Comparison of ENCODE assay signal across 18 mouse cellular contexts in genomic region chr5:97001571-97001970, GRCm38 (mm10). TPM values are rescaled to one million over a fixed set of nuclear protein-coding genes. Genes with fewer than 3 reads are reported as not detected.
A peak's percentile ranks its signal among the peaks of the same experiment; 100 is the strongest.
DNase-seq lines count a peak whose midpoint lies in the region; ATAC-seq lines count a peak whose summit lies in the region.
"Had no signal": no experiment of that assay in that cellular context is flagged by ENCODE, and none has a peak within 500 bp of the region (broad histone marks: within the 10 kb centered on the region; RNA-seq: fewer than 3 reads in every experiment).

No protein-coding gene starts in this region.

- H3K27ac ChIP-seq in heart, embryonic 13.5 days (replicated peaks): no peak overlapping the region
- no peak overlapping the region for H3K27ac ChIP-seq in limb, embryonic 10.5 days
- H3K27ac ChIP-seq: limb, embryonic 15.5 days; midbrain, embryonic 15.5 days had no signal

- H3K9me3 ChIP-seq in heart, embryonic 13.5 days: no peaks in the 10 kb centered on the region
- H3K9me3 ChIP-seq in limb, embryonic 10.5 days (replicated peaks): no peaks in the 10 kb centered on the region
- H3K9me3 ChIP-seq: limb, embryonic 15.5 days; midbrain, embryonic 15.5 days had no signal

- 84% methylated on average over 5 of the region's 5 CpGs for WGBS in heart, embryonic 13.5 days
- WGBS in limb, embryonic 10.5 days: 96% methylated on average over 5 of the region's 5 CpGs

- H3K4me1 ChIP-seq in heart, embryonic 13.5 days: peaks cover 51% of the 10 kb centered on the region
- peaks cover 29% of the 10 kb centered on the region for H3K4me1 ChIP-seq in limb, embryonic 10.5 days

- no peak for DNase-seq in heart, adult 18-20 months
- DNase-seq in spleen, adult 12 weeks (ENCODE audit: low spot score): peak; percentile 0
- DNase-seq in spleen, postnatal 36 days (ENCODE audit: low spot score in 2 of 2): no peak
- DNase-seq in limb, embryonic 10.5 days (ENCODE audit: low spot score): peak; percentile 15
- no peak for DNase-seq in T-cell, adult 2 months (ENCODE audit: low spot score)
- DNase-seq: adrenal gland, postnatal 25 days; cerebellum, adult 9-10 months; embryo, embryonic 11 days; gastrocnemius, postnatal 25 days; heart, postnatal 4 days; kidney, postnatal 10 days; layer of hippocampus, adult 9-11 months had no signal

- ATAC-seq in heart, embryonic 13.5 days (ENCODE audit: extremely low read depth, insufficient number of reproducible peaks, low FRiP score, low TSS enrichment): no peak
- no peak for ATAC-seq in frontal cortex, adult (ENCODE audit: low TSS enrichment)
- ATAC-seq: forebrain, embryonic 16.5 days; inflammation-experienced regulatory T-cells, adult 6 months; midbrain, embryonic 15.5 days had no signal

- H3K4me3 ChIP-seq in heart, embryonic 13.5 days: 0 out of 2 replicates have a peak overlapping the region, but pooled peaks have one; percentile 13
- H3K4me3 ChIP-seq in limb, embryonic 10.5 days: no peak overlapping the region
- H3K4me3 ChIP-seq: limb, embryonic 15.5 days; midbrain, embryonic 15.5 days had no signal

- no peaks in the 10 kb centered on the region for H3K36me3 ChIP-seq in heart, embryonic 13.5 days
- H3K36me3 ChIP-seq in limb, embryonic 10.5 days: no peaks in the 10 kb centered on the region
- H3K36me3 ChIP-seq: limb, embryonic 15.5 days; midbrain, embryonic 15.5 days had no signal

- H3K9ac ChIP-seq in heart, embryonic 13.5 days: no peak overlapping the region
- H3K9ac ChIP-seq: limb, embryonic 15.5 days; midbrain, embryonic 15.5 days had no signal

- peak overlapping the region; percentile 90 for H3K4me2 ChIP-seq in heart, embryonic 13.5 days
- H3K4me2 ChIP-seq: limb, embryonic 15.5 days; midbrain, embryonic 15.5 days had no signal

- 0 out of 2 replicates have a peak, but pooled peaks cover 4% of the 10 kb centered on the region for H3K27me3 ChIP-seq in heart, embryonic 13.5 days (replicated peaks)
- no peaks in the 10 kb centered on the region for H3K27me3 ChIP-seq in limb, embryonic 10.5 days (ENCODE audit: low read depth, poor library complexity, severe bottlenecking)
- H3K27me3 ChIP-seq: limb, embryonic 15.5 days; midbrain, embryonic 15.5 days had no signal

RNA-seq across cellular contexts. Expression of gene Bmp2k, which starts 4.1 kb away (rescaled TPM):
- 5.8 and 6.5 TPM in 2 replicates for polyA plus RNA-seq in heart, embryonic 13.5 days (2015; fragmentation: Nextera tagmentation; extraction: Ambion mirVana)
- total RNA-seq in heart, adult 18-20 months (2021): 1 to 10 TPM; 6.7 to 7.0 TPM
- 7.5 and 8.5 TPM in 2 replicates for polyA plus RNA-seq in limb, embryonic 10.5 days (2016; fragmentation: Nextera tagmentation; extraction: Ambion mirVana)

Comparison
In these comparisons a context has a peak if more than half of its experiments do, and no peak if none do; other contexts are left out.
1. DNase-seq: peak in spleen, adult 12 weeks (single experiment) and limb, embryonic 10.5 days (single experiment); none in heart, adult 18-20 months (0 of 2), spleen, postnatal 36 days (0 of 2) and T-cell, adult 2 months (single experiment).